Mouse (Mus musculus) WW6 (cell line): ENCODE data around the gene Dgcr6.
"Not testable (repeated sequence)": the region's sequence is repeated elsewhere in the genome, so short reads cannot be mapped to it uniquely, and the experiment has no call there.

Source experiments
- DNase-seq: peaks from one replicate; pipeline ENCODE4 v3.0.0-alpha.2; 2013; ENCODE audit warnings: low read depth, low spot score

The Dgcr6 gene

DNA sequence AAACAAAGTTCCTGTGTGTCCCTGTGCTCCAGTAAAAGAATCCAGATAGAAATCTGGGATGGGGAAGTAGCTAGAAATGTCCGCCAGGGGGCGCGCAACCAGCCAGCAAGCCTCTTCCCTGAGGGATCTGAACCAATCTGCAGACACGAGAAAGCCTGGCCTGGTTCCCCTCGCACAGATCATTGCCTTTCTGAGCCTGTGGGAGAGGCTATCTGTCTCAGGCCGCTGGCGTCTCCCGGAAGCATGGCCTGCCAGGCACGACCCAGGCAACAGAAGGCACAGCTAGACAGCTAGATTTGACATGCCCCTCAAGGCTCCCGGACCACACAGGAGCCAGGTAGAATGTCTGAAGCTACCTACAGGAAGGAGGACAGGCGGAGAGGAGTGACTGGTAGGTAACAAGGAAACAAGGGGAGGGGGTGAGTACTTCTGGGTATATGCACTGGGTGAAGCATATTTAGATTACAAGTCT is at the start of gene Dgcr6:
Gene Dgcr6, plus strand, starts transcription at position 130 of the 472 bp plus-strand sequence.
- peak; percentile 57 for DNase-seq

GRCm38 (mm10) chr16:18004589-18004988 is 48.1 kb upstream of the Dgcr6 start:
- no peak for DNase-seq

DNA sequence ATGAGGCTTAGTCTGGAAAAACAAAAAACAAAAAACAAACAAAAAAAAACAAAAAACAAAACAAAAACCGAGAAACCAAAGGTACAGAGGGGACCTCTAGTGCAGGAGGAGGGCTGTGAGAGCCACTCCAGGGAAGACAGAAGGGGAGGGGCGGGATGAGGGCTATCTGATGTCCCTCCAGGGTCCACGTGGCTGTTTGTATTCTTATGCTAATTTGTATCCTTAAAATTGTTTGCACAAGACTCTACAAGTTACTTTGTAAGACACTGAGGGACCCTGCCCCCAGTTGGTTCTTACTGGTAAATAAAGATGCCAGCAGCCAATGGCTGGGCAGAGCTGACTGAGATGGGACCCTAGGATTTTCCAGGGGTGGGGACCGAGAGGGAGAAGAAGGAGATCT is 45.6 kb upstream of the Dgcr6 start:
- DNase-seq, result no peak

DNA sequence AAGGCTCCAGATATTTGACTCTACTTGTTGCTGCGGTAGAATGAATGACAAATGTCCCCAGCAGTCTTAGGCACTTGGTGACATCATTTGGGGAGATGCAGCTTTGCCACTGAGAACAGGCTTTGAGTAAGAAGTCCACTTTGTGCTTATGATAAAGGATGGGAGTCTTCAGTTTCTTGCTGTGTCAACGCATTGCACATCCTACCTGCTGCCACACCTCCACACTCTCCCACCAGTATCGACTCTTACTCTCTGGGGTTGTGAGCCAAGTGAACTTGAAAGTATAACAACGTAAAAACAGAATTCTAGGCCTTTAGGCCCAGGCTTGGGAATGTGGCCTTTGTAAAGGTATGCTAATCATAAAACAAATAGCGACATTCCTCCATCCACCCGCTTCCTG is 41.6 kb upstream of the Dgcr6 start:
- DNase-seq, result no peak

DNA sequence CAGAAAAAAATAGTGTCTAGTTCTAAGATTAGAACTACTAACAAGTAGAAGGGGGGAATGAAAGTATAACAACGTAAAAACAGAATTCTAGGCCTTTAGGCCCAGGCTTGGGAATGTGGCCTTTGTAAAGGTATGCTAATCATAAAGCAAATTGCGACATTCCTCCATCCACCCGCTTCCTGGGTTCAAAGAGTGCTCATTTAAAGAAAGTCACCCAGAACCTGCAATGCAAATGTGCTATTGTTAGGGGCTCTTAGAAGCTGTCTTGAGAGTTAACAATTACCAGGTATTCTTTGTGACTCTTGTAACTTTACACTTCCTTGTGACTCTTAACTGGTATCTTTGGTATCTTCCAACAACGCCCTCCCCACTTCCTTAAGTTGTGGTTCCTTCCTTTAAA is 36.2 kb upstream of the Dgcr6 start:
- DNase-seq, result not testable (repeated sequence)

GRCm38 (mm10) chr16:18022780-18023557 is 29.7 kb upstream of the Dgcr6 start:
- DNase-seq, result no peak

- no peak for DNase-seq
These were observed 25.3 kb upstream of the Dgcr6 start for GRCm38 (mm10) chr16:18027371-18027770.

GRCm38 (mm10) chr16:18031752-18032151 is 20.9 kb upstream of the Dgcr6 start:
- no peak for DNase-seq

GRCm38 (mm10) chr16:18033289-18033688 is 19.4 kb upstream of the Dgcr6 start:
- no peak for DNase-seq

GRCm38 (mm10) chr16:18034286-18034685 is 18.4 kb upstream of the Dgcr6 start:
- no peak for DNase-seq

DNA sequence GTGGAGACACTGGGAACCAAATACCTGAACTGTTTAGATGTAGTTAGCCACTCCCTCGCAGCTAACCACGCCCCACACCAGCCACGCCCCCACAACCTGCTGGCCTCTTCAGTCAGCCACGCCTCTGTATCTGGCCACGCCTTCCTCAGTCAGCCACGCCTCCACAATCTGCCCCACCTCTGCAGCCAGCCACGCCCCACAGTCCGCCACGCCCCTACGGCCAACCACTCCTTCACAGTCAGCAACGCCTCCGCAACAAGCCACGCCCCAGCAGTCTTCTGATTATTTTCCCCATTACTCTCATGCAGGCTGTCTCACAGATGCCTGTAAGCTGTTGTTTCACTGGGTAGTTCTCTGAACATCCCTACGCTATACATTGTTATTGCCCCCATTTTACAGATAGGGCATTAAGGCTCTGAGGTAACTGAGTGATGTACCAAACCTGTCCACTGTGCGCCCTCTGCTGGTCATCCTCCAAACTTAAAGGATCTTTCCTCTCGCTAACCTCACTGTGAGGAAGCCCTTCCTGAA is 16.2 kb upstream of the Dgcr6 start:
- peak; percentile 91 for DNase-seq

GRCm38 (mm10) chr16:18037025-18037424 is 15.6 kb upstream of the Dgcr6 start:
- no peak for DNase-seq

DNA sequence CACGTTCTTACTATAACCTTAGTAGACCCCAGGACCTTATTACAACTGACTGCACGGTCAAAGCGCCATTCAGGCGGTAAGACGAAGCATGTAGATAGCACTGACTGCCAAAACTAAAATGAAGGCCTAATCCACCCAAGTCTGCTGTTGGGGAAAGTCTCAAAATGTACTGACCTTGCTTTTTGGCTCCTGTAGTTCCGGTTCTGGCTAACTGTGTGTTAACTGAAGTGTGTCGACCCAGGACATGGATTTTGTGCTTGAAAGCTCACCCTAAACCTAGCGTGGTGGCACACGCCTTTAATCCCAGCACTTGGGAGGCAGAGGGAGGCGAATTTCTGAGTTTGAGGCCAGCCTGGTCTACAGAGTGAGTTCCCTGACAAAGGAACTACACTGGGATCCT is 7.7 kb upstream of the Dgcr6 start:
- DNase-seq, result no peak

DNA sequence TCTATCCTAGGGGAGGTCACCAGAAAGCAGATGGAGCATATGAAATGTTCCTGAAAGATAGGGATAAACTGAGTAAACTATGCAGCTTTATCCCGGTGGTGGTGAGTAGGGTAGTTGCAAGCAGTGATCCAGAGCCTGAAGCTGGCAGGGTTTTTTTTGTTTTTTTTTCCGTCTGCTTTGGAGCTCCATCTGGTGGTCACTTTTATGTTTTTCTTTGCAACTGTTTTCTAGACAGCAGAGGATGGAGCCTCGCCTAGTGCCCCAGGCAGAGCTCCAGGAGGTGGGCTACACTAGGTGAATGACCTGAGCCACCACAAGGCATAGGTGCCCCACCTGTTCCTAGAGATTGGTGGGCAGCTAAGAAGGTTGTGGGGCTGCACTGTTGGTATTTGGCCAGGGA is 5.0 kb upstream of the Dgcr6 start:
- peak; percentile 48 for DNase-seq

GRCm38 (mm10) chr16:18048071-18048470 is 4.6 kb upstream of the Dgcr6 start:
- DNase-seq, result no peak

GRCm38 (mm10) chr16:18052322-18052721 is 338 bp upstream of the Dgcr6 start:
- no peak for DNase-seq

DNA sequence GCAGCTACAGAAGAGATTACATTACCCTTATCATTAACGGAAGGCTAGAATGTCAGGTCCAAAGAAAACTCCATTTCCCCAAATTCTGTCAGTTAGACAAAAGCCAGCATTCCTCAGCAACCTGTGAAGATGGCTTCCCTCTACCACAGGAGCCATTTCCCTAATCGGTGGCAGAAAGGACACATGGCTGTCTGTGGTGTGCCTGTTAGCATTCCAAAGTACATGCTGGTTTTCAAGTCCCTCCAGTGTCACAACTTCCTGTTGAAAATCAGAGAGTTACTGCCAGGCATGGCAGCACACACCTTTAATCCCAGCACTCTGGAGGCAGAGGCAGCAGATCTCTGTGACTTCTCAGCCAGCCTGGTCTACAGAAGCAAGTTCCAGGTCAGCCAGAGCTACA is 3.6 kb downstream of the Dgcr6 start:
- DNase-seq, result no peak

DNA sequence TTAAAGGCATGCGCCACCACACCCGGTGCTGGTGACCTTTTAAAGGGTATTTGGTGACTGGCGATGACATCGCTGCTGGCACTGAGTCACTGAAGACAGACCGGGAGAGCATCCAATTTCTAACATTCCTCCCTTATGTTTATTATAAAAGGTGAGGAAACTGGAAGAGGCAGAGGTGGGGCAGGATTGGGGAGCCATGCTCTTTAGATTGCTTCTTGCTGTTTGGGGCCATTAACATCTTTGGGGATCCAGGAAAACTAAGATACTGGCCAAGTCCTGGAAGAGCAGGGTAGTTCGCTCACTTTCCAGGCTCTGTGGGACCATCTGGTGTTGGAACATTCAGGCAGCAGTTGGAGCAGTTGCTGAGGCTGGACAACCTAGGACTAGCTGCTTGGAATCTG is 5.7 kb downstream of the Dgcr6 start:
- DNase-seq, result no peak

DNA sequence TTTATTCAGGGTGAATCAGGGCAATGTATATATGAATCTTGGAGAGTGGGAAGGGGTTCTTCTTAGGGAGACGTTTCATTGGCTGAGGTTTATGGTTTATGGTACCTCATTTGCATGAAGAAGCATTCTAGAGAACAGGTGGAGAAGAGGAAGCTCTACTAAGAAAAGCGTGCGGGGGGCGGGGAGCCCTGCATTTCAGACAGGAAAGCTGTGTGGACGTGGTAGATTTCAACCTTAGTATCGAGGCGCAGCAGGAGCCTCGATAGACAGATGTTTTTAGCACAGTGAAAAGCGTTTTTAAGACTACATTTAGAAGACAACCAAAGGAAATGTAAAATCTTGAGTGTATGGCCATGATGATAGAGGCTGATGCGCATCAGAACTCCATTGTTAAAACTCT is 6.6 kb downstream of the Dgcr6 start:
- DNase-seq, result no peak

- DNase-seq, result no peak
These were observed 8.5 kb downstream of the Dgcr6 start for GRCm38 (mm10) chr16:18061201-18061600.

DNA sequence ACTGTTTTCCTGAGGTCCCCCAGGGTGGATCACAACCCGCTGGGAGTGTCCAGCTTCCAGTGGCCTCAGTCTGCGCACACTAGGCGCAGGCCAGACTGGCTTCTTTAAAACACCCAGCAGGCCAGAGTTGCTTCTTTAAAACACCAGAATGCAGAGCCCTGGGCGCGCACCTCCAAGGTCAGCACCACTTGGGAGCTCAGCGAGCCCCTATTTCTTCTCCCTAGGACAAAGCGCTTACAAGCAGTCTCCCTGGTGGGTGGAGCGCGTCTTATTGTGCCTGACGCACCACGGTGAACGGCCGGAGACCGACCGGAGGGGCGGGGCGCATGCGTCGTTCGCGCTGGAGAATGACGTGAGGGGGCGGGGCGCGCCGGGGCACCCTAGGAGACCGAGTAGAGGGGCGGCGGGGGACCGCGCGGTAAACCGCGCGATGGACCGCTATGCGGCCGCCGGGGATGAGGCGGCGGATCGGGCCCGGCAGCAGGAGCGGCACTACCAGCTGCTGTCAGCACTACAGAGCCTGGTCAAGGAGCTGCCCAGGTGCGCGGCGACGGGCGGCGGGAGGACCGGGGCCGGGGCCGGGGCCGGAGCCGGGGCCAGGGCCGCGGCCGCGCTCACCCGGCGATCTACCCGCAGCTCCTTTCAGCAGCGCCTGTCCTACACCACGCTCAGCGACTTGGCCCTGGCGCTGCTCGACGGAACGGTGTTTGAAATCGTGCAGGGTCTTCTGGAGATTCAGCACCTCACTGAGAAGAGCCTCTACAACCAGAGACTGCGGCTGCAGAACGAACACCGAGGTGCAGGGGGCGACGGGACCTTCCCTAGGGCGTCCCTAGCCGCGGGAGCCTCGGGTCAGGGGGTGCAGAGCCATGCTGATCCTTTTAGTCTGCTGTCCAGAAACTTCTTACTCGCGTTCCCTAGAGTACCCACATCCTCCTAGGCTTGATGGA is 13.7 kb downstream of the Dgcr6 start:
- DNase-seq, result peak; percentile 73

GRCm38 (mm10) chr16:18068653-18069376 is 16.2 kb downstream of the Dgcr6 start:
- DNase-seq, result no peak
